Mouse (Mus musculus): ENCODE results near the gene D3Ertd254e.
"Not testable (repeated sequence)": the region's sequence is repeated elsewhere in the genome, so short reads cannot be mapped to it uniquely, and the experiment has no call there.

D3Ertd254e gene

GRCm38 (mm10) chr3:36150934-36151686, at the start of gene D3Ertd254e:
D3Ertd254e (plus strand) TSS chr3:36151017.
- DNase-seq, result peak; percentile 95

DNA sequence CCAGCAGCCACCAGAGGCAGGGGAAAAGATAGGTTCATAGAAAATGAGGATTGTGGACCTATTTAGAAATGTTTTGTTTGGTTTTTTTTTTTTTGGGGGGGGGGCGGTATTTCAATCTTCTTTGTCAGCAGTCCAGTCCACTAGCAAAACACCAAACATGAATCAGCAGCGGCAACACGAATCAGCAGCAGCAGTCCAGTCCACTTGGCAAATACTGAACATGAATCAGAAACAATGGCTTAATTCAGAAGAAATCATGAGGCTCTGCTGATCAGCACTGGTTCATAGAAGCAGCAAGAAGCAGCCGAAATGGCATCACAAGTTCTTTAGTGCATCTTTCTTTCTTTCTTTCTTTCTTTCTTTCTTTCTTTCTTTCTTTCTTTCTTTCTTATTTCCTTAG, 34.7 kb upstream of the D3Ertd254e start:
- no peak for DNase-seq

- DNase-seq, result no peak
Measured at GRCm38 (mm10) chr3:36119684-36120548, 30.9 kb upstream of the D3Ertd254e start.

DNA sequence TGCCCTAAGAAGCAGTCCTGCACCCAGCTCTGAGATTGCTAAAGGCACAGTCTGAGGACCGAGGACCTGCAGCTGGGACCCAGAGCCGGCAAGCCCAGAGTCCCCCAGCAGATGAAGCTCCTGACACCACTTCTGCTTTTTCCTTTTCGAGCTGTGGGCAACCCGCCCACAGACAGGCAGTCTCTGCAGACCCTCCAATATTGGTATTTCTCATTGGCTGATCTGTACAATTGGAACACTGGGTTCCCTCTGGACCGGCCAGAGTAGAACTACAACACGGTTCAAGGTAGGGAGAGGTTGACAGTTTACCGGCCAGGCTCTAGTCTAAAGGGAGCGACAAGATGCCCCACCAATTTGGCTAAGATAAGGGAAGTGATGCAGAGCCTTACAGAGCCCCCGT, 24.6 kb upstream of the D3Ertd254e start:
- not testable (repeated sequence) for DNase-seq

DNA sequence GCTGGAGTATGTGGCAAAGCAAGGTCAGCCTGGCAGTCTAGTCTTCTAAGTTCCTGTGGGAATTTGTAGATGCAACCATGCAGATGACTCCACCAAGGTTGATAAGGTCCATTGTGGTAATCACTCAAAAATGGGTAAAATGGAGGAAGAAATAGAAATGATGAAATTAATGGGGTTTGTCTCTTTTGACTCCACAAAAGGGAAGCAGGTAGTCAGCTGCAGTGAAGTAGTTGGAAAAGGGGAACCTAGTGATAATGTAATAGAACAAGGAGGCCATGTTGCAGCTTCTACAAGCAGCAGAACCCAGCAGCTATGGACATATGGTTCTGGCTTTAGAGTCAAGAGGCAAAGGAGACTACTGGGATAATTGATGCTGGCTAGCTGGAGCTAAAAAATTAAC, 14.7 kb upstream of the D3Ertd254e start:
- DNase-seq, result no peak

DNA sequence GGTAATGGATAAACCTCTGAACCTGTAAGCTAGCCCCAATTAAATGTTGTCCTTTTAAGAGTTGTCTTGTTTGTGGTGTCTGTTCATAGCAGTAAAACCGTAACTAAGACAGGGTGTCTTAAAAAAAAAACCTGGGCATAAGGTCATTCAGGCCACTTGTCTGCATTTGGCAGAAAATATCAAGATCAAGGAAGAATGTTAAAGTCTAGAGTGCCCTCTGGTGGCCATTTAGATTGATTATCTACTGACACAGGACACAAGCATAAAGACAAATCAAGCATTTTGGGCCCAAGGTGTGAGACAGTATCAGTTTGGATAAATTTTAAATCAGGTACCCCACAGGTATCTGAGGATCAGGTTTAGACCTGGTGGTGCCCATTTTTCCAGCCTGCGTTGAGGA, 13.3 kb upstream of the D3Ertd254e start:
- DNase-seq, result peak; percentile 58

DNA sequence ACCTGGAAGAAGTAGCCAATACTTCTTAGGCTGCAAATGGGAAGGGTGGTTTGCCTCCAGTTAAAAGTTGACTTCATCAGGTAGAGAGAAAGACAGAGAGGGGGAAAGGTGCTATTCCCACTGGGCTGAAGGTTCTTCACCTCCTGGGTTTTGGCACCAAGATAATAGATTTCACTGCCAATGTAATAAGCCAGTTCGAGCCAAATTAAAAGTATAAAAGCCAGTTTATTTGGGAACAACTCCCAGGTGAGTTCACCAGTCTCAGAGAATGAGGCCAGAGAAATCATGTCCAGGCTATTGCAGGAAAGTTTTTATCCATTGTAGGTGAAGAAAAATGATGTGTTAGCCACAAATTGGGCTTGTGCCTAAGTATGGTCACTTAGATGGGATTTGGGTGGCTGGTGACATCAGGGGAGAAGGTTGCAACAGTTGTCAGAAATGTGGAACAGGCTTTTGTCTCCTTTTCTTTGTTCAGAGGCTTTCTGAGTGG, 12.6 kb upstream of the D3Ertd254e start:
- no peak for DNase-seq

- DNase-seq, result no peak
Measured at GRCm38 (mm10) chr3:36138996-36139395, 11.8 kb upstream of the D3Ertd254e start.

DNA sequence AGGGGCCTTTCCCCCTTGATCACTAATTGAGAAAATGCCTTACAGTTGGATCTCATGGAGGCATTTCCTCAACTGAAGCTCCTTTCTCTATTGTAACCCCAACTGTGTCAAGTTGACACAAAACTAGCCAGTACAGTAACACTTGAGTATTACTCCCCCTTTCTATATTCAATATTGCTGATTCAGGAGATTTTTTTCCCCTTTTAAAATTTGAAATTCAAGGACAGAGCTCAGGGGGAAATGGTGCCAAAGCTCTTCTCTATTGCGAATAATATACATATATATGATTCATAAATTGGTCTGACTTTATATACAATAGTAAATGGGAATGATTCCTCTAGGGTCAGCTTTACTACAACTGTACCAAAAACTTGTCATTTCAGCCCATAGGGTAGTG, 282 bp upstream of the D3Ertd254e start:
- no peak for DNase-seq

DNA sequence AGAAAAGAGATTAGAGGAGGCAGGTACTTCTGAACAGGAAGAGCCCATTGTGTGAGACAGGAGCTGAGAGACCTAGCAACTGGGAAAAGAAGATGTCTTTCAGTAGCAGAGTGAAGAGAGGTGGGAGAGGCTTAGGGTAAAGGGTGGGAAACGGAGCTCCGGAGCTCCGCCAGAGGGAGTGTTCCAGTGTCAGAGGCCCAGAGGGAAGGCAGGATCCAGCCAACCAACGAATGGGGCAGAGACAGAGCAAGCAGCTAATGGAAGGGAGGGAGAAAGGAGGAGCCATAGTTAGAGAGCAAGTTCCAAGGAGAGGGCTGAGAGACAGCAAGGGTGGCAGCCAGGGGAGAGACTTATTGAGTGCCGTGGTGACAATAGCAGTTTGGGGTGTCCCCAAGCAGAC, 4.5 kb downstream of the D3Ertd254e start:
- DNase-seq, result peak; percentile 38

- no peak for DNase-seq
Measured at GRCm38 (mm10) chr3:36170670-36171210, 19.9 kb downstream of the D3Ertd254e start.

- no peak for DNase-seq
Measured at GRCm38 (mm10) chr3:36171348-36171747, 20.5 kb downstream of the D3Ertd254e start.

- no peak for DNase-seq
Measured at GRCm38 (mm10) chr3:36173761-36174160, 22.9 kb downstream of the D3Ertd254e start.

GRCm38 (mm10) chr3:36181519-36181918, 30.7 kb downstream of the D3Ertd254e start:
- DNase-seq, result peak; percentile 80

- DNase-seq, result no peak
Measured at GRCm38 (mm10) chr3:36186510-36186909, 35.7 kb downstream of the D3Ertd254e start.

- DNase-seq, result no peak
Measured at GRCm38 (mm10) chr3:36189243-36189642, 38.4 kb downstream of the D3Ertd254e start.

DNA sequence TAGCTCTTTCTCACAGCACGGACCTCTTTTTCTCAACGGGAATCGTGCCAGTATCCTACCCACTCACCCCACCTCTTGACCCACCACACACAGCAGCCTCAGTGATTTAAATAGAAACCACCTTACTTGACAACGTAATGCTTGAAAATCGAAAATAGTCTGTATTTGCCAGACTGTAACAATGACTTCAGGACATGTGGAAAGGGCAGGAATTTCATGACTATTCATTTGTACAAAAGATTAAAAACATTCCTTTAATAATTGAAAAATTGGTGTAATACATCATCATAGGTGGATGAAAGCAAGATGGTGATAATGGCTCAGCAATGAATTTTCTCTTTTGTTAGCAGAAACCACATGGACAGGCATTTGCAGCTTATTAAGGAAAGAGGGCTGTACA, 50.3 kb downstream of the D3Ertd254e start:
- no peak for DNase-seq

DNA sequence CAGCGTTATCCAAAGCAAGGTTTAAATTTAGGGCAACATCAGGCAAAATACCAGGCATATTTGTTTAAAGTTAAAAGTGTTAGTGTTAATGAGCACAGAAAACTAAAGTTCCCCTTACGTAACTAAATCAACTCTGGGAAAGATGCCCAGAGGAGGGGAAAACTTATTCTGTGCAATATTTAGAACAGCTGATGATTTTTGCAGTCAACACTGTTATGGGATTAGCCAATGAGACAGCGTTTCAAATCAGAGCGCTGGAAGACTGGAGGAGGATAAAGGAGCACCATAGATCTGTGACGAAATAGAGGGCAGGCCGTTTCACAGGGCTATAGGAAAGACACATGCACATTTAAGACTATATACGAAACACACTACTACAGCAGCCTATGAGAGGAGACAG, 52.1 kb downstream of the D3Ertd254e start:
- no peak for DNase-seq

- no peak for DNase-seq
Measured at GRCm38 (mm10) chr3:36207520-36208264, 56.9 kb downstream of the D3Ertd254e start.

- DNase-seq, result peak; percentile 64
Measured at GRCm38 (mm10) chr3:36209776-36210555, 59.1 kb downstream of the D3Ertd254e start.

- no peak for DNase-seq
Measured at GRCm38 (mm10) chr3:36210939-36211338, 60.1 kb downstream of the D3Ertd254e start.

DNA sequence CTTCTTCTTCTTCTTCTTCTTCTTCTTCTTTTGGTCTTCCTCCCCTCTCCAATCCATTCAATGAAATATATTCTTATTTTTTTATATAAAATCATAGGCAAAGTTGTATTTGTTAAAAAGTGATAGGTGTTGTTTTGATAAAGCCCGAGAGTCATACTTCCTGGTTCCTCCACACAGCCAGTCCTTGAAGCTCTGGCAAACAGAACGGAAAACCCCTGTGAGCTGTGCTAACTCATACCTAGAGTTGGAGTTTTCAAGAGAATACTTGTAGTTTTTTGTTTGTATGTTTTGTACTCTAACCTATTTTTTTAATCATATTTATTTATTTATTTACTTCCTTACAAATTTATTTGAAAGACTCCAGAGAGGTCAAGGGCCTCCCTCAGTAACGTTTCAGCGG, 61.9 kb downstream of the D3Ertd254e start:
- no peak for DNase-seq

Data from embryo, embryonic 11 days (tissue).